Comparison of ENCODE assay signal across 17 mouse cellular contexts in genomic region chr12:40381824-40382223, GRCm38 (mm10).
A peak's percentile ranks its signal among the peaks of the same experiment; 100 is the strongest.
DNase-seq lines count a peak whose midpoint lies in the region; ATAC-seq and TF ChIP-seq lines count a peak whose summit lies in the region.
"Had no signal": no experiment of that assay in that cellular context is flagged by ENCODE, and none has a peak within 500 bp of the region (broad histone marks: within the 10 kb centered on the region; RNA-seq: fewer than 3 reads in every experiment).

No protein-coding gene starts in this region.

- peak overlapping the region; percentile 36 for H3K27ac ChIP-seq in heart, adult 2 months
- no peak overlapping the region for H3K27ac ChIP-seq in kidney, postnatal 0 days
- no peak overlapping the region for H3K27ac ChIP-seq in stomach, postnatal 0 days (replicated peaks)
- H3K27ac ChIP-seq in forebrain, embryonic 14.5 days (ENCODE audit: low read depth, low read length) = no peak overlapping the region
- H3K27ac ChIP-seq: embryonic facial prominence, embryonic 13.5 days; forebrain, embryonic 12.5 days; liver, embryonic 15.5 days; midbrain, embryonic 13.5 days; neural tube, embryonic 13.5 days had no signal

- peak overlapping the region; percentile 41 for H3K4me3 ChIP-seq in heart, adult 2 months
- no peak overlapping the region for H3K4me3 ChIP-seq in kidney, postnatal 0 days (replicated peaks; ENCODE audit: low read depth, low read length)
- no peak overlapping the region for H3K4me3 ChIP-seq in stomach, postnatal 0 days (ENCODE audit: low read depth, low read length)
- no peak overlapping the region for H3K4me3 ChIP-seq in forebrain, embryonic 14.5 days (ENCODE audit: low read depth, low read length)
- H3K4me3 ChIP-seq: embryonic facial prominence, embryonic 13.5 days; forebrain, embryonic 12.5 days; liver, embryonic 15.5 days; midbrain, embryonic 13.5 days; neural tube, embryonic 13.5 days had no signal

- DNase-seq in heart, adult 2 months = peak in 1 of 2 experiments; percentile 28
- no peak for DNase-seq in heart, postnatal 25 days (ENCODE audit: low spot score)
- peak; percentile 32 for DNase-seq in ovary, postnatal 36 days (ENCODE audit: low spot score)
- no peak for DNase-seq in ovary, postnatal 10 days (ENCODE audit: low spot score)
- peak; percentile 51 for DNase-seq in kidney, postnatal 0 days (ENCODE audit: low spot score)
- DNase-seq in stomach, postnatal 0 days (ENCODE audit: low spot score) = no peak
- DNase-seq in forebrain, embryonic 14.5 days (ENCODE audit: low spot score) = no peak
- DNase-seq in right cerebral cortex, adult 2 months (ENCODE audit: low spot score in 2 of 2) = no peak
- DNase-seq: cerebellum, postnatal 14 days; gastrocnemius, postnatal 25 days; heart, postnatal 14 days; thymus, postnatal 4 days had no signal

- no peaks in the 10 kb centered on the region for H3K36me3 ChIP-seq in heart, adult 2 months (ENCODE audit: control insufficient read depth, insufficient read depth, low read length)
- H3K36me3 ChIP-seq in kidney, postnatal 0 days (ENCODE audit: insufficient read depth, low read length) = no peaks in the 10 kb centered on the region
- no peaks in the 10 kb centered on the region for H3K36me3 ChIP-seq in stomach, postnatal 0 days (ENCODE audit: control insufficient read depth, insufficient read depth, low read length)
- no peaks in the 10 kb centered on the region for H3K36me3 ChIP-seq in forebrain, embryonic 14.5 days (ENCODE audit: control insufficient read depth, insufficient read depth, low read length)
- H3K36me3 ChIP-seq: embryonic facial prominence, embryonic 13.5 days; forebrain, embryonic 12.5 days; liver, embryonic 15.5 days; midbrain, embryonic 13.5 days; neural tube, embryonic 13.5 days had no signal

- no peak for ATAC-seq in kidney, postnatal 0 days (replicated peaks; ENCODE audit: low FRiP score, low read depth)
- no peak for ATAC-seq in stomach, postnatal 0 days (ENCODE audit: low FRiP score, low TSS enrichment)
- no peak for ATAC-seq in forebrain, embryonic 14.5 days
- ATAC-seq: midbrain, embryonic 13.5 days had no signal

- peaks cover 3% of the 10 kb centered on the region for H3K4me1 ChIP-seq in heart, adult 2 months (ENCODE audit: control insufficient read depth, insufficient read depth, low read length)
- 0 out of 2 replicates have a peak, but pooled peaks cover 4% of the 10 kb centered on the region for H3K4me1 ChIP-seq in kidney, postnatal 0 days (replicated peaks; ENCODE audit: insufficient read depth, low read length)
- no peaks in the 10 kb centered on the region for H3K4me1 ChIP-seq in stomach, postnatal 0 days (replicated peaks; ENCODE audit: control insufficient read depth, insufficient read depth)
- peaks cover 7% of the 10 kb centered on the region; the same call in 1 of the 2 replicates for H3K4me1 ChIP-seq in forebrain, embryonic 14.5 days (ENCODE audit: control insufficient read depth, insufficient read depth, low read length)
- H3K4me1 ChIP-seq: forebrain, embryonic 12.5 days; liver, embryonic 15.5 days; midbrain, embryonic 13.5 days; neural tube, embryonic 13.5 days had no signal

- no peak for TF ChIP-seq POLR2A in heart, adult 2 months (IDR thresholded peaks at IDR 0.05; ENCODE audit: insufficient read depth, low read depth, low read length)

- peak overlapping the region; percentile 41 for H3K4me2 ChIP-seq in kidney, postnatal 0 days (ENCODE audit: low read length)
- H3K4me2 ChIP-seq in stomach, postnatal 0 days (replicated peaks; ENCODE audit: low read depth) = peak overlapping the region; percentile 14; the same call in 1 of the 2 replicates
- H3K4me2 ChIP-seq in forebrain, embryonic 14.5 days (ENCODE audit: low read length) = no peak overlapping the region
- H3K4me2 ChIP-seq: embryonic facial prominence, embryonic 13.5 days; forebrain, embryonic 12.5 days; liver, embryonic 15.5 days; midbrain, embryonic 13.5 days; neural tube, embryonic 13.5 days had no signal

- no peaks in the 10 kb centered on the region; the same call in 1 of the 2 replicates for H3K79me2 ChIP-seq in heart, adult 2 months (replicated peaks; ENCODE audit: control insufficient read depth, insufficient read depth, low read length)

- 70% methylated on average over 11 of the region's 11 CpGs for WGBS in heart, adult 2 months
- 56% methylated on average over 11 of the region's 11 CpGs for WGBS in kidney, postnatal 0 days
- 90% methylated on average over 11 of the region's 11 CpGs for WGBS in stomach, postnatal 0 days
- 97% methylated on average over 11 of the region's 11 CpGs for WGBS in forebrain, embryonic 14.5 days

- intact Hi-C loops in heart, adult 2 months (cut with DNase I) = no loop called here
- intact Hi-C loops in heart, postnatal 25 days (cut with DNase I) = no loop called here

- no peak overlapping the region for H3K9ac ChIP-seq in heart, adult 2 months (ENCODE audit: low read depth, low read length)
- H3K9ac ChIP-seq in kidney, postnatal 0 days (ENCODE audit: low read depth, low read length) = no peak overlapping the region
- H3K9ac ChIP-seq in stomach, postnatal 0 days (ENCODE audit: low read length) = no peak overlapping the region
- no peak overlapping the region for H3K9ac ChIP-seq in forebrain, embryonic 14.5 days (ENCODE audit: low read length)
- H3K9ac ChIP-seq: embryonic facial prominence, embryonic 13.5 days; forebrain, embryonic 12.5 days; liver, embryonic 15.5 days; midbrain, embryonic 13.5 days; neural tube, embryonic 13.5 days had no signal

- TF ChIP-seq CTCF in heart, adult 2 months (IDR thresholded peaks at IDR 0.05) = no peak
- no peak for TF ChIP-seq CTCF in kidney, postnatal 0 days (IDR thresholded peaks at IDR 0.05; ENCODE audit: low read depth)
- TF ChIP-seq CTCF in stomach, postnatal 0 days (IDR thresholded peaks at IDR 0.05; ENCODE audit: low read depth) = no peak

- no peaks in the 10 kb centered on the region for H3K27me3 ChIP-seq in heart, adult 2 months (ENCODE audit: control insufficient read depth, insufficient read depth, low read length)
- no peaks in the 10 kb centered on the region for H3K27me3 ChIP-seq in kidney, postnatal 0 days (ENCODE audit: insufficient read depth, low read length)
- no peaks in the 10 kb centered on the region for H3K27me3 ChIP-seq in stomach, postnatal 0 days (ENCODE audit: control insufficient read depth, insufficient read depth, low read length)
- no peaks in the 10 kb centered on the region for H3K27me3 ChIP-seq in forebrain, embryonic 14.5 days (replicated peaks; ENCODE audit: control insufficient read depth, insufficient read depth, low read length)
- H3K27me3 ChIP-seq: embryonic facial prominence, embryonic 13.5 days; forebrain, embryonic 12.5 days; liver, embryonic 15.5 days; midbrain, embryonic 13.5 days; neural tube, embryonic 13.5 days had no signal

- no peak for TF ChIP-seq EP300 in heart, adult 2 months (IDR thresholded peaks at IDR 0.05; ENCODE audit: insufficient read depth, low read depth, low read length)
- TF ChIP-seq EP300 in stomach, postnatal 0 days (optimal IDR thresholded peaks at IDR 0.05) = no peak

- H3K9me3 ChIP-seq in kidney, postnatal 0 days (replicated peaks; ENCODE audit: low read length) = no peaks in the 10 kb centered on the region
- no peaks in the 10 kb centered on the region for H3K9me3 ChIP-seq in stomach, postnatal 0 days (ENCODE audit: control insufficient read depth, low read length)
- H3K9me3 ChIP-seq in forebrain, embryonic 14.5 days (replicated peaks; ENCODE audit: control insufficient read depth, low read length) = no peaks in the 10 kb centered on the region
- H3K9me3 ChIP-seq: embryonic facial prominence, embryonic 13.5 days; forebrain, embryonic 12.5 days; liver, embryonic 15.5 days; midbrain, embryonic 13.5 days; neural tube, embryonic 13.5 days had no signal

Comparison
In these comparisons a context has a peak if more than half of its experiments do, and no peak if none do; other contexts are left out.
1. DNase-seq: peak in ovary, postnatal 36 days (single experiment) and kidney, postnatal 0 days (single experiment); none in heart, postnatal 25 days (single experiment), ovary, postnatal 10 days (single experiment), stomach, postnatal 0 days (single experiment), forebrain, embryonic 14.5 days (single experiment) and right cerebral cortex, adult 2 months (0 of 2).